Mouse (Mus musculus) hindbrain, embryonic 11.5 days (tissue): ENCODE results near the gene Rap1b. TPM values are rescaled to one million over a fixed set of nuclear protein-coding genes. Genes with fewer than 3 reads are reported as not detected.

Experiments used
- ATAC-seq: fragments of 200-750 bp; cut with Nextera tagmentation; 2 replicates; pipeline ENCODE4 v1.8.0; 2017; ENCODE audit warnings: mild to moderate bottlenecking, moderate TSS enrichment, moderate library complexity; ENCODE audit not compliant: low FRiP score
- DNase-seq: peaks from one replicate; pipeline ENCODE4 v3.0.0-alpha.2; 2015; ENCODE audit warnings: low spot score
- H3K27ac ChIP-seq: fragments of 300-500 bp; sonication (generic); 2 replicates; pipeline ENCODE4 v1.5.1; 2014; ENCODE audit warnings: mild to moderate bottlenecking, low read depth, low read length
- H3K27me3 ChIP-seq: fragments of 300-500 bp; sonication (generic); 2 replicates; pipeline ENCODE4 v1.6.1; 2014; ENCODE audit warnings: mild to moderate bottlenecking, low read length, moderate library complexity, mixed read lengths; ENCODE audit not compliant: control insufficient read depth, insufficient read depth
- H3K36me3 ChIP-seq: fragments of 300-500 bp; sonication (generic); 2 replicates; pipeline ENCODE4 v1.6.1; 2014; ENCODE audit warnings: mild to moderate bottlenecking, low read length, moderate library complexity, mixed read lengths; ENCODE audit not compliant: control insufficient read depth, insufficient read depth
- H3K4me1 ChIP-seq: fragments of 300-500 bp; sonication (generic); replicated peaks from 2 replicates; pipeline ENCODE4 v1.6.1; 2014; ENCODE audit warnings: low read length, mixed read lengths; ENCODE audit not compliant: control insufficient read depth, insufficient read depth
- H3K4me2 ChIP-seq: fragments of 300-500 bp; sonication (generic); replicated peaks from 2 replicates; pipeline ENCODE4 v1.6.1; 2014; ENCODE audit warnings: mild to moderate bottlenecking, low read depth, low read length
- H3K4me3 ChIP-seq: fragments of 300-500 bp; sonication (generic); 2 replicates; pipeline ENCODE4 v1.5.1; 2014; ENCODE audit warnings: low read depth, low read length
- H3K9ac ChIP-seq: fragments of 300-500 bp; sonication (generic); 2 replicates; pipeline ENCODE4 v1.6.1; 2014; ENCODE audit warnings: low read depth, low read length
- H3K9me3 ChIP-seq: fragments of 300-500 bp; sonication (generic); 2 replicates; pipeline ENCODE4 v1.6.1; 2016; ENCODE audit warnings: low read length; ENCODE audit not compliant: control insufficient read depth
- WGBS: fragments of 180-500 bp; shearing (Covaris S2); extraction: QIAGEN DNeasy Blood & Tissue Kit; methylation state at CpG from one replicate; pipeline ENCODE4 v1.1.7; 2014; 5-methylcytosine and 5-hydroxymethylcytosine counted together
- polyA plus RNA-seq: library from polyadenylated mRNA; unstranded; fragments of >200 nt; fragmentation: Nextera tagmentation; extraction: Ambion mirVana; gene quantifications from 2 replicates; pipeline ENCODE4 v1.2.1, GENCODE M21; 2014

Rap1b gene
- polyA plus RNA-seq, 1 experiment from 2014 or later: 176 TPM

GRCm38 (mm10) chr10:117793436-117794030 is 52.3 kb downstream of the Rap1b start:
- no peak for ATAC-seq
- Histone ChIP-seq H3K9me3 (no peaks in the 10 kb centered on the region), H3K36me3 (no peaks in the 10 kb centered on the region), H3K9ac (no peak overlapping the region), H3K4me2 (no peak overlapping the region; the same call in 1 of the 2 replicates), H3K27me3 (no peaks in the 10 kb centered on the region), H3K4me1 (no peaks in the 10 kb centered on the region), H3K4me3 (no peak overlapping the region; the same call in 1 of the 2 replicates), H3K27ac (no peak overlapping the region)
- no peak for DNase-seq
- 81% methylated on average over 11 of the region's 11 CpGs for WGBS

GRCm38 (mm10) chr10:117792141-117793091 is 53.4 kb downstream of the Rap1b start, which contains the start of gene Nup107:
Nup107 (minus strand) TSS chr10:117792705.
- Histone ChIP-seq H3K27me3 (no peaks in the 10 kb centered on the region), H3K4me1 (no peaks in the 10 kb centered on the region), H3K27ac (peak within 1 kb of the TSS; percentile 65; the same call in 1 of the 2 replicates), H3K9me3 (no peaks in the 10 kb centered on the region), H3K36me3 (no peaks in the 10 kb centered on the region), H3K4me3 (peak within 1 kb of the TSS; percentile 86), H3K9ac (peak within 1 kb of the TSS; percentile 78), H3K4me2 (peak within 1 kb of the TSS; percentile 59)
- DNase-seq: peak; percentile 100
- peak; percentile 97 for ATAC-seq
- WGBS: under 1% methylated on average over 75 of the region's 75 CpGs

GRCm38 (mm10) chr10:117791171-117791470 is 54.7 kb downstream of the Rap1b start:
- no peak overlapping the region for H3K9ac ChIP-seq
- H3K4me3 ChIP-seq: no peak overlapping the region
- H3K4me2 ChIP-seq: peak overlapping the region; percentile 5
- 96% methylated on average over 2 of the region's 2 CpGs for WGBS
- no peaks in the 10 kb centered on the region for H3K27me3 ChIP-seq
- H3K9me3 ChIP-seq: no peaks in the 10 kb centered on the region
- no peak overlapping the region for H3K27ac ChIP-seq
- DNase-seq: no peak
- H3K4me1 ChIP-seq: no peaks in the 10 kb centered on the region
- ATAC-seq: no peak
- H3K36me3 ChIP-seq: peaks cover 5% of the 10 kb centered on the region

- Histone ChIP-seq H3K4me2 (no peak overlapping the region), H3K27me3 (no peaks in the 10 kb centered on the region), H3K9ac (no peak overlapping the region), H3K36me3 (peaks cover 9% of the 10 kb centered on the region), H3K4me3 (no peak overlapping the region), H3K4me1 (no peaks in the 10 kb centered on the region), H3K9me3 (no peaks in the 10 kb centered on the region), H3K27ac (no peak overlapping the region)
- no peak for DNase-seq
- WGBS: 93% methylated on average over 17 of the region's 17 CpGs
- ATAC-seq: no peak
These were observed 55.2 kb downstream of the Rap1b start for GRCm38 (mm10) chr10:117790421-117791170.

- H3K4me1 ChIP-seq: no peaks in the 10 kb centered on the region
- no peak overlapping the region for H3K4me3 ChIP-seq
These were observed 55.8 kb downstream of the Rap1b start for GRCm38 (mm10) chr10:117790011-117790410.

GRCm38 (mm10) chr10:117784646-117785045 is 61.2 kb downstream of the Rap1b start:
- ATAC-seq (no peak), DNase-seq (no peak)
- Histone ChIP-seq H3K27ac (no peak overlapping the region), H3K36me3 (peaks cover 16% of the 10 kb centered on the region), H3K9me3 (no peaks in the 10 kb centered on the region), H3K4me2 (no peak overlapping the region), H3K27me3 (no peaks in the 10 kb centered on the region), H3K4me1 (no peaks in the 10 kb centered on the region), H3K9ac (no peak overlapping the region), H3K4me3 (no peak overlapping the region)
- 96% methylated on average over 7 of the region's 7 CpGs for WGBS

More at GRCm38 (mm10) chr10:117790011-117790410, 55.8 kb downstream of the Rap1b start:
- Histone ChIP-seq H3K9me3 (no peaks in the 10 kb centered on the region), H3K4me2 (no peak overlapping the region), H3K36me3 (peaks cover 10% of the 10 kb centered on the region), H3K9ac (no peak overlapping the region), H3K27me3 (no peaks in the 10 kb centered on the region), H3K27ac (no peak overlapping the region)
- ATAC-seq (no peak), DNase-seq (no peak)
- WGBS: 82% methylated on average over 1 of the region's 1 CpGs

GRCm38 (mm10) chr10:117783786-117784420 is 61.9 kb downstream of the Rap1b start:
- no peaks in the 10 kb centered on the region for H3K27me3 ChIP-seq
- no peak overlapping the region for H3K9ac ChIP-seq
- no peak overlapping the region for H3K27ac ChIP-seq
- WGBS: 97% methylated on average over 13 of the region's 13 CpGs
- DNase-seq (no peak), ATAC-seq (no peak)
- no peak overlapping the region for H3K4me2 ChIP-seq
- no peak overlapping the region for H3K4me3 ChIP-seq
- H3K9me3 ChIP-seq: no peaks in the 10 kb centered on the region
- H3K36me3 ChIP-seq: peaks cover 16% of the 10 kb centered on the region
- H3K4me1 ChIP-seq: no peaks in the 10 kb centered on the region

GRCm38 (mm10) chr10:117782491-117783260 is 63.2 kb downstream of the Rap1b start:
- ATAC-seq (no peak), DNase-seq (no peak)
- H3K4me2 ChIP-seq: no peak overlapping the region
- H3K9ac ChIP-seq: no peak overlapping the region
- 93% methylated on average over 14 of the region's 14 CpGs for WGBS
- H3K36me3 ChIP-seq: peaks cover 16% of the 10 kb centered on the region
- H3K9me3 ChIP-seq: no peaks in the 10 kb centered on the region
- H3K27me3 ChIP-seq: no peaks in the 10 kb centered on the region
- no peaks in the 10 kb centered on the region for H3K4me1 ChIP-seq
- no peak overlapping the region for H3K4me3 ChIP-seq
- H3K27ac ChIP-seq: no peak overlapping the region
